Mouse (Mus musculus) activated CD4-positive, CD25-positive, alpha-beta regulatory T cell, adult 9 weeks (primary cell): Measurements from ENCODE around the gene Vmn1r127. TPM values are rescaled to one million over a fixed set of nuclear protein-coding genes. Genes with fewer than 3 reads are reported as not detected.

Experiments used
- polyA plus RNA-seq: library from polyadenylated mRNA; unstranded; fragments of 100-300 nt; shearing (Covaris generic); gene quantifications from one replicate; pipeline ENCODE4 v1.2.1, GENCODE M21; 2017

The Vmn1r127 gene
- polyA plus RNA-seq, result not detected

DNA sequence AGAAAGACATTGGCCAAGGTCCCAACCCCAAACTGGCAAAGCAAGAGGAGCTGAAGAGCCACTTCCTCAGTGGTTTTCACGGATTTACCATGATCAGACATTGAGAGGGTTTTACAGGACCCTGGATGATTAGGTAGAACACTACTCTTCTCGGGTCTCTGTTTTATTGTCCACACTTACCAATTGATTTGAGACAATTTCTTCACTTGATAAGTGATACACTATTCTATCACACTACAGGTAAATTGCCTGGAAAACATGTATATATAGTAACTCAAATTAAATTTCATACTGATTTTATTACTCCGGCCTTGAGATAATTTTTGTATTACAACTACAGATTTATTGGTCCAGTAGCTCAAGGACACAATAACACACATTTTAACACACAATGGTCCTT, at the start of gene Vmn1r127:
Vmn1r127 (minus strand) TSS at position 101 of the 400 bp plus-strand sequence.

GRCm38 (mm10) chr7:21361191-21361590, 41.5 kb upstream of the Vmn1r127 start, which contains the start of gene Vmn1r129:
Gene Vmn1r129 (minus strand): TSS chr7:21361291.

DNA sequence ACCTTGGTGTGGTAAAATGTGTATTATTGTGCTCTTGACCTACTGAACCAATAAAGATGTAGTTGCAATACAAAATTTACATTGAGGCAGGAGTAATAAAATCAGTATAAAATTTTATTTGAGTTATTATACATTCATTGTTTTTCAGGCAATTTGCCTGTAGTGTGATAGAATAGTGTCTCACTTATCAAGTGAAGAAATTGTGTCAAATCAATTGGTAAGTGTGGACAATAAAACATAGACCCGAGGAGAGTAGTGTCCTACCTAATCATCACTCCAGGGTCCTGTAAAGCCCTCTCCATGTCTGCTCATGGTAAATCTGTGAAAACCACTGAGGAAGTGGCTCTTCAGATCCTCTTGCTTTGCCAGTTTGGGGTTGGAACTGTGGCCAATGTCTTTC, 29.4 kb upstream of the Vmn1r127 start, which contains the start of gene Vmn1r128:
Vmn1r128 (plus strand) TSS at position 301 of the 400 bp plus-strand sequence.

GRCm38 (mm10) chr7:21301367-21301766, 18.3 kb downstream of the Vmn1r127 start, which contains the start of gene Vmn1r126:
Gene Vmn1r126 (minus strand): TSS chr7:21301467.

DNA sequence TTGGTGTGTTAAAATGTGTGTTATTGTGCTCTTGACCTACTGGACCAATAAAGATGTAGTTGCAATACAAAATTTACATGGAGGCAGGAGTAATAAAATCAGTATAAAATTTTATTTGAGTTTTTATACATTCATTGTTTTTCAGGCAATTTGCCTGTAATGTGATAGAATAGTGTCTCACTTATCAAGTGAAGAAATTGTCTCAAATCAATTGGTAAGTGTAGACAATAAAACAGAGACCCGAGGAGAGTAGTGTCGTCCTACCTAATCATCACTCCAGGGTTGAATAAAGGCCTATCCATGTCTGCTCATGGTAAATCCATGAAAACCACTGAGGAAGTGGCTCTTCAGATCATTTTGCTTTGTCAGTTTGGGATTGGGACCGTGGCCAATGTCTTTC, 47.8 kb downstream of the Vmn1r127 start, which contains the start of gene Vmn1r125:
Vmn1r125 (plus strand) TSS at position 301 of the 400 bp plus-strand sequence.

Other genes with a start within 250 kb of the Vmn1r127 start
- not detected for gene Vmn1r121, start 221.3 kb downstream of the Vmn1r127 start, polyA plus RNA-seq
- not detected for gene Vmn1r122, start 185.7 kb downstream of the Vmn1r127 start, polyA plus RNA-seq
- gene Vmn1r123, start 157.7 kb downstream of the Vmn1r127 start, polyA plus RNA-seq, result not detected
- gene Gm5157, start 129.4 kb downstream of the Vmn1r127 start, polyA plus RNA-seq, result not detected
- not detected for gene Vmn1r124, start 59.2 kb downstream of the Vmn1r127 start, polyA plus RNA-seq
- not detected for gene Vmn1r125, start 47.7 kb downstream of the Vmn1r127 start, polyA plus RNA-seq
- gene Vmn1r126, start 18.4 kb downstream of the Vmn1r127 start, polyA plus RNA-seq, result not detected
- not detected for gene Vmn1r128, start 29.5 kb upstream of the Vmn1r127 start, polyA plus RNA-seq
- gene Vmn1r129, start 41.4 kb upstream of the Vmn1r127 start, polyA plus RNA-seq, result not detected
- gene Gm6882, start 112.9 kb upstream of the Vmn1r127 start, polyA plus RNA-seq, result not detected
- not detected for gene Vmn1r130, start 191.9 kb upstream of the Vmn1r127 start, polyA plus RNA-seq
- not detected for gene Vmn1r131, start 226.2 kb upstream of the Vmn1r127 start, polyA plus RNA-seq